Mouse (Mus musculus) forebrain, postnatal 0 days (tissue): ENCODE data around the gene Gsg1l. TPM values are rescaled to one million over a fixed set of nuclear protein-coding genes. Genes with fewer than 3 reads are reported as not detected.

ENCODE experiments used
- ATAC-seq: fragments of 200-750 bp; cut with Nextera tagmentation; 2 replicates; pipeline ENCODE4 v1.8.0; 2017; ENCODE audit warnings: mild to moderate bottlenecking, moderate library complexity
- DNase-seq: peaks from one replicate; pipeline ENCODE4 v3.0.0-alpha.2; 2015
- H3K27ac ChIP-seq: fragments of 300-500 bp; sonication (generic); 2 replicates; pipeline ENCODE4 v1.5.1; 2014; ENCODE audit warnings: low read depth, mild to moderate bottlenecking, antibody characterized with exemption, low read length, moderate library complexity, mixed read lengths
- H3K27me3 ChIP-seq: fragments of 300-500 bp; sonication (generic); 2 replicates; pipeline ENCODE4 v1.6.1; 2014; ENCODE audit warnings: mild to moderate bottlenecking, low read length, mixed read lengths; ENCODE audit not compliant: insufficient read depth
- H3K36me3 ChIP-seq: fragments of 300-500 bp; sonication (generic); 2 replicates; pipeline ENCODE4 v1.6.1; 2014; ENCODE audit warnings: mild to moderate bottlenecking, moderate library complexity; ENCODE audit not compliant: insufficient read depth
- H3K4me1 ChIP-seq: fragments of 300-500 bp; sonication (generic); 2 replicates; pipeline ENCODE4 v1.6.1; 2014; ENCODE audit warnings: antibody characterized with exemption; ENCODE audit not compliant: insufficient read depth
- H3K4me2 ChIP-seq: fragments of 300-500 bp; sonication (generic); 2 replicates; pipeline ENCODE4 v1.6.1; 2014; ENCODE audit warnings: low read depth, mild to moderate bottlenecking, moderate library complexity
- H3K4me3 ChIP-seq: fragments of 300-500 bp; sonication (generic); 2 replicates; pipeline ENCODE4 v1.5.1; 2014; ENCODE audit warnings: low read depth, low read length, mixed read lengths
- H3K9ac ChIP-seq: fragments of 300-500 bp; sonication (generic); 2 replicates; pipeline ENCODE4 v1.6.1; 2014; ENCODE audit warnings: mild to moderate bottlenecking
- H3K9me3 ChIP-seq: fragments of 300-500 bp; sonication (generic); 2 replicates; pipeline ENCODE4 v1.6.1; 2016; ENCODE audit warnings: low read length
- CTCF ChIP-seq: sonication (generic); IDR thresholded peaks from 2 replicates; pipeline ENCODE4 v1.5.1; 2016; ENCODE audit warnings: antibody characterized with exemption, control low read depth, low read depth
- WGBS: fragments of 180-500 bp; shearing (Covaris S2); extraction: QIAGEN DNeasy Blood & Tissue Kit; methylation state at CpG from one replicate; pipeline ENCODE4 v1.1.7; 2014; 5-methylcytosine and 5-hydroxymethylcytosine counted together
- polyA plus RNA-seq: library from polyadenylated mRNA; unstranded; fragments of >200 nt; fragmentation: Nextera tagmentation; extraction: Ambion mirVana; gene quantifications from 2 replicates; pipeline ENCODE4 v1.2.1, GENCODE M21; 2015
- total RNA-seq: library from RNA; depleted of rRNA; stranded (reverse); fragments of >200 nt; gene quantifications from 2 replicates; pipeline ENCODE4 v1.2.3, GENCODE M21; 2014

Gene Gsg1l
- total and polyA plus RNA-seq, 2 experiments from 2014 or later, result 10.7 to 20.0 TPM

DNA sequence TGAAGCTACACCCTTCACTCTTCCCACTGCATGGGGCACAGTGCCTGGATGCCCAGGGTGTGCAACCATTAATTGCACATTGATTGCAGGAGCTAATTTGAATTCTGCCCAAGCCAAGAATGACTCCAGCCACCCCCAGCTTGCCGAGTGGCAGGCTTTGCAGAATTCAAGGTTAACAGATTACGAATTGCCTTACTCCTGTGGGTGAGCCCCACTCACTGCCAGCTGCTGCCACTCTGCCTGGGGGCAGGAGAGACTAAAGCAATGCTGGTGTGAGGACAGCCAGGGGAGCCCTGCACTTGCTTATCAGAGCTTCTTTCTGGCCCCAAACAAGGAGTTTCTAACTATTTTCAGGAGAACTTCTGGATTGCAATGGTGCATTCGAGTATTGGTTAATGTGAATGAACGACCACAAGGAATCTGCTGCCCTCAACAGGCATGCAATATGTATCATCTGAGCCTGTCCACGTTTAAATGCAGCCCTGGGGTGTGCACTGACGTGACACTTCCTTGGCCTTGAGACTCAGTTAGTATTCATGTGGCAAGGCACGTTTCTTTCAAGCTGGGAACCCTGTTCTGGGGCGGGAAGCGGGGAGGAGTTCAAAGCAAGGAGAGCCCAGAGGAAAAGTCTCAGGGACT is 1.2 kb upstream of the Gsg1l start:
- ATAC-seq (no peak), DNase-seq (peak; percentile 50)

DNA sequence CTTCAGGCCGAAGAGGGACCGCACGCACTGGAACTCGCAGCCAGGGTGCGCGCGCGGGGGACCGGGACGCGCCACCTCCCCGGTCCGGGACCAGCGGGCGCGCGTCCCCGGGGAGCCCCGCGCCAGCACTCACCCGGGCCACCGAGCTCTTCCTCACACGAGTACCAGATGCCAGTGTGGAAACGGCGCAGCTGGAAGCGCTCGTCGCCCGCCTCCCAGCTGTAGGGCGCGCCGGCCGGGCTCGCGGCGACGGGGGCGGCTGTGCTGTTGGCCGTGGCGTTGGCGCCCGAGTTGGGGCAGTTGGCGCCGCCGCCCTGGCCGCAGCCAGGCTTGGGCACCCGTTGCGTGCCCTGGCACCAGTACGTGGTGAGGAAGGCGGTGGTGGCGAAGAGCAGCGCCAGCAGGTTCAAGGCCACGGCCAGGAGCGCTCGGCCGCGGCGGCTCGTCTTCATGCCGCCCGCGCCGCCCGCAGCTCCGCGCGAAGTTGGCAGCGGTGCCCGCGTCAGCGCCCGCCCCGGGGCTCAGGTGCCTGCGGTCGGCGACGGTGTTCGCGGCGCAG is 405 bp downstream of the Gsg1l start:
- H3K9me3 ChIP-seq, result no peaks in the 10 kb centered on the region
- 2% methylated on average over 73 of the region's 80 CpGs for WGBS
- peak overlapping the region; percentile 4; the same call in 1 of the 2 replicates for H3K27ac ChIP-seq
- H3K4me3 ChIP-seq, result peak overlapping the region; percentile 65
- no peaks in the 10 kb centered on the region for H3K4me1 ChIP-seq
- H3K27me3 ChIP-seq, result peaks cover 16% of the 10 kb centered on the region; the same call in 1 of the 2 replicates
- peak; percentile 30 for DNase-seq
- TF ChIP-seq CTCF, result no peak
- no peaks in the 10 kb centered on the region for H3K36me3 ChIP-seq
- peak overlapping the region; percentile 98 for H3K4me2 ChIP-seq
- H3K9ac ChIP-seq, result peak overlapping the region; percentile 56
- peak; percentile 30 for ATAC-seq

More for the DNA sequence above, 1.2 kb upstream of the Gsg1l start:
- no peaks in the 10 kb centered on the region for H3K36me3 ChIP-seq
- H3K27me3 ChIP-seq, result peaks cover 16% of the 10 kb centered on the region; the same call in 1 of the 2 replicates
- no peak overlapping the region for H3K4me2 ChIP-seq
- no peaks in the 10 kb centered on the region for H3K4me1 ChIP-seq
- peak; percentile 67 for TF ChIP-seq CTCF
- 10% methylated on average over 9 of the region's 9 CpGs for WGBS
- H3K27ac ChIP-seq, result no peak overlapping the region
- no peak overlapping the region for H3K9ac ChIP-seq
- no peaks in the 10 kb centered on the region for H3K9me3 ChIP-seq
- H3K4me3 ChIP-seq, result no peak overlapping the region

DNA sequence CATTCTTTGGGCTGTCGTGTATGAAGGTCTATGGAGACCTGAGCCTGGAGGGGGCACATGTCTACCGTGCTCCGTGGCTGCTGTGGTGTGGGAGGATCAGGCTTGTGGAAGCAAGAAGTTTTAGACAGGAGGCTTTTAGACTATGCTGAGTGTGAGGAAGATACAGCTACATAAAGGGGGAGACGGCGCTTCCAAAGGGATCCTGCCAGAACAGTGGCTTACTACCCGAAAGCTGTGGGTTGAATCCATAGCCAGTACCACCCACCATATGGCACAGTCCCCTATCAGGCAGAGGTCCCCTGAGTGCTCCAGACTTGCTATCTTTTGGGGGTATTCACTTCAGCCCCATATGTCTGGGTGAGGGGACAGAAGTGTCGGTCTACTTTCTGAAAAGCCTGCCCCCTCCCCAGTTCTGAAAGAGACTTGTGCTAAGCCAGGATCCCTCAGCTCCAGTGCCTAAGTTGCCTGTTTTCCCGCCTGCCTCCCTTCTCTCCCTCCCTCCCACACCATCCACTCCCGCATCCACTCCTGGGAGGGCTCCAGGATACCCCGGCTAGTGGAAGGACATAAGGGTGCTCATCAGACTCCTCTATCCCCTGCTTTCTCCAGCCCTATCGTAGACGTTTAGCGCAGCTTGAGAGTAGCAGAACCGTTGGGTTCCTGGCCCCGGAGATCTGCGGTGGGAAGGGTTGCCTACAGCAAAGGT is 1.1 kb downstream of the Gsg1l start:
- no peak for TF ChIP-seq CTCF
- no peak overlapping the region for H3K27ac ChIP-seq
- H3K27me3 ChIP-seq, result peaks cover 16% of the 10 kb centered on the region; the same call in 1 of the 2 replicates
- H3K9ac ChIP-seq, result peak overlapping the region; percentile 56
- peak overlapping the region; percentile 98 for H3K4me2 ChIP-seq
- H3K36me3 ChIP-seq, result no peaks in the 10 kb centered on the region
- DNase-seq (peak; percentile 35), ATAC-seq (no peak)
- no peaks in the 10 kb centered on the region for H3K4me1 ChIP-seq
- WGBS, result 16% methylated on average over 16 of the region's 16 CpGs
- peak overlapping the region; percentile 65 for H3K4me3 ChIP-seq
- H3K9me3 ChIP-seq, result no peaks in the 10 kb centered on the region

DNA sequence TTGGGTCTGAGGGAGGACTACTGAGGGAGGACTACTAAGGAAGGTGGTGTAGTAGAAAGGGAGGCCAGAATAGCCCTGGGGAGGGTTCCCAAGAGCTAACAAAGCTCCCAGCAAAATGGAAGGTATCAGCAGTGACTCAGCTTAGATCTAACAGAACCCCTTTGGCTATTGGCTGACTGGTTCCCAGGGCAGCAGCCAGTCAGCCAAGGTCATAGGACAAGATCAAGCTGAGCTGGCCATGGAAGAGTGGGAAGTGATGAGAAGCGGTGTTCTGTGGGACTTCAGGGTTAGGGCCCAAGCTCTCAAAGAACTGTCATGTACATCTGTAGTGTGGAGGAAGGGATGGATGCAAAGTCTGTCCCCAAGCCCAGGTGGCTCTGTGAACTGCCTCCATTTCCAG is 5.3 kb downstream of the Gsg1l start:
- H3K27me3 ChIP-seq, result peaks cover 11% of the 10 kb centered on the region; the same call in 1 of the 2 replicates
- H3K9me3 ChIP-seq, result no peaks in the 10 kb centered on the region
- DNase-seq (no peak), ATAC-seq (no peak)
- no peaks in the 10 kb centered on the region for H3K36me3 ChIP-seq
- TF ChIP-seq CTCF, result no peak
- H3K4me1 ChIP-seq, result no peaks in the 10 kb centered on the region
- H3K4me2 ChIP-seq, result no peak overlapping the region
- H3K4me3 ChIP-seq, result no peak overlapping the region
- no peak overlapping the region for H3K9ac ChIP-seq
- H3K27ac ChIP-seq, result no peak overlapping the region
- 79% methylated on average over 1 of the region's 1 CpGs for WGBS

DNA sequence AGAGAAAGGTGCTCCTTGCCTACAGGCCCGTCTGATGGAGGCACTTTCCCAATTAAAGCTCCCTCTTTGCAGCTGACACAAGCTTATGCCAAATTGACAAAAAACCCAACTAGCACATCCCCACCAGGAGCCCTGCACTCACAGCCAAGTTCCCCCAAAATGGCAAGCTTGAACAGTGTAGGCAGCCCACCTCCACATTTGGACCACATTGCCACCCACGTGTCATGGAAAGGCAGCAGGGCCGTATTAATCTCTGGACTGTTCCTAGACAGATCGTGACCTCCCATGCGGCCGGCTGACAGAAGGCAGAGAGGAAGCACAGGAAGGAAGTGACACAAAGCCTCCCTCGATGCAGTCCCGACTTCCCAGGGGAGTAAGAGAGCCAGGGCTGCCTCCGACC is 7.2 kb downstream of the Gsg1l start:
- no peak for TF ChIP-seq CTCF
- DNase-seq (no peak), ATAC-seq (no peak)
- H3K4me3 ChIP-seq, result no peak overlapping the region
- no peak overlapping the region for H3K4me2 ChIP-seq
- WGBS, result 75% methylated on average over 9 of the region's 9 CpGs
- no peaks in the 10 kb centered on the region for H3K36me3 ChIP-seq
- H3K27ac ChIP-seq, result no peak overlapping the region
- H3K9me3 ChIP-seq, result no peaks in the 10 kb centered on the region
- H3K9ac ChIP-seq, result no peak overlapping the region
- H3K27me3 ChIP-seq, result 0 out of 2 replicates have a peak, but pooled peaks cover 8% of the 10 kb centered on the region
- no peaks in the 10 kb centered on the region for H3K4me1 ChIP-seq

DNA sequence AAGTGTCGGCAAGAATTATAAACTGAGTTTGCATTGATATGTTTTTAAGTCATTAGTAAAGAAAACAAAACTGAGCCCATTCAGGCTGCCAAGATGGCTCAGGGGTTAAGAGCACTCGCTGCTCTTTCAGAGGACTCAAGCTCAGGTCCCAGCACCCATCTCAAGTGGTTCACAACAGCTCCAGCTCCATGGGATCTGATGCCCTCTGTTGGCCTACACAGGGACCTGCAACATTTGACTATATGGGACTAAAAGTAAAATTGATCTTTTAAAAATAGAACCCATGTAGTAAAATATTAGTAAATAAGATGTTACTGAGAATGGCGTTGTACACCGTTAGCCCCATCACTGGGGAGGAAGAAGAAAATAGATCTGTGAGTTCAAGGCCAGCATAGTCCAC is 11.9 kb downstream of the Gsg1l start:
- no peak for TF ChIP-seq CTCF
- H3K36me3 ChIP-seq, result no peaks in the 10 kb centered on the region
- DNase-seq, result no peak
- no peaks in the 10 kb centered on the region for H3K9me3 ChIP-seq
- H3K27ac ChIP-seq, result no peak overlapping the region
- no peak overlapping the region for H3K4me3 ChIP-seq
- 95% methylated on average over 4 of the region's 4 CpGs for WGBS
- no peak overlapping the region for H3K4me2 ChIP-seq
- no peak for ATAC-seq
- H3K27me3 ChIP-seq, result no peaks in the 10 kb centered on the region
- H3K9ac ChIP-seq, result no peak overlapping the region
- H3K4me1 ChIP-seq, result no peaks in the 10 kb centered on the region

DNA sequence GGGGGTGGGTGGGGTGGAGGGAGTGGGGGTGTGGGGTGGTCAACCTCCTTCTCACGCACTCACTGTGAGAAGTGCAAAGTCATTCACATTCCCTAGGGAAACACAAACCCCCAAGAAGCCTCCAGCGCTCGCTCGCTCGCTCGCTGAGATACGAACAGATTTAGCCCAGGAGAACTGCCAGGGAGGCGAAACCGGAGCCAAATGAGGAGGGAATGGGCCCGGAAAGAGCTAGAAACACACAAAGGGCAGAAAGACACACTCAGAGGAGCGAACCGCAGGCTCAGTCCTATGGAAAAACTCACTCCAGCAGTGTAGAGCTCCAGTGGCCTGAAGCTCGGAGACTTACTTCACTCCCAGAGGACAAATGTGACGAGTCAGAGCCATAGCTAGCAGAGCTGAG is 15.4 kb downstream of the Gsg1l start:
- no peak overlapping the region for H3K9ac ChIP-seq
- H3K9me3 ChIP-seq, result no peaks in the 10 kb centered on the region
- DNase-seq (peak; percentile 87), ATAC-seq (peak; percentile 61)
- no peaks in the 10 kb centered on the region for H3K27me3 ChIP-seq
- peak overlapping the region; percentile 10; the same call in 1 of the 2 replicates for H3K4me2 ChIP-seq
- H3K4me3 ChIP-seq, result no peak overlapping the region
- no peaks in the 10 kb centered on the region for H3K36me3 ChIP-seq
- 28% methylated on average over 14 of the region's 14 CpGs for WGBS
- TF ChIP-seq CTCF, result no peak
- H3K27ac ChIP-seq, result no peak overlapping the region
- no peaks in the 10 kb centered on the region; the same call in 1 of the 2 replicates for H3K4me1 ChIP-seq
